Mouse (Mus musculus) stomach, postnatal 0 days (tissue): ENCODE results near the gene Col19a1. TPM values are rescaled to one million over a fixed set of nuclear protein-coding genes. Genes with fewer than 3 reads are reported as not detected.
"Not testable (repeated sequence)": the region's sequence is repeated elsewhere in the genome, so short reads cannot be mapped to it uniquely, and the experiment has no call there.

Experiments used
- ATAC-seq: fragments of 200-750 bp; cut with Nextera tagmentation; 2 replicates; pipeline ENCODE4 v1.8.0; 2017; ENCODE audit not compliant: low FRiP score, low TSS enrichment
- DNase-seq: peaks from one replicate; pipeline ENCODE4 v3.0.0-alpha.2; 2016; ENCODE audit warnings: low spot score
- H3K27ac ChIP-seq: fragments of 300-500 bp; sonication (generic); replicated peaks from 2 replicates; pipeline ENCODE4 v1.5.1; 2014; ENCODE audit warnings: mild to moderate bottlenecking, control low read depth
- H3K27me3 ChIP-seq: fragments of 300-500 bp; sonication (generic); 2 replicates; pipeline ENCODE4 v1.6.1; 2014; ENCODE audit warnings: low read length; ENCODE audit not compliant: control insufficient read depth, insufficient read depth
- H3K36me3 ChIP-seq: fragments of 300-500 bp; sonication (generic); 2 replicates; pipeline ENCODE4 v1.6.1; 2014; ENCODE audit warnings: low read length, mixed read lengths; ENCODE audit not compliant: control insufficient read depth, insufficient read depth
- H3K4me1 ChIP-seq: fragments of 300-500 bp; sonication (generic); replicated peaks from 2 replicates; pipeline ENCODE4 v1.6.1; 2014; ENCODE audit warnings: antibody characterized with exemption; ENCODE audit not compliant: control insufficient read depth, insufficient read depth
- H3K4me2 ChIP-seq: fragments of 300-500 bp; sonication (generic); replicated peaks from 2 replicates; pipeline ENCODE4 v1.6.1; 2014; ENCODE audit warnings: low read depth, mild to moderate bottlenecking, control low read depth, moderate library complexity
- H3K4me3 ChIP-seq: fragments of 300-500 bp; sonication (generic); 2 replicates; pipeline ENCODE4 v1.5.1; 2014; ENCODE audit warnings: low read depth, low read length, control low read depth
- H3K9ac ChIP-seq: fragments of 300-500 bp; sonication (generic); 2 replicates; pipeline ENCODE4 v1.6.1; 2014; ENCODE audit warnings: mild to moderate bottlenecking, low read length, control low read depth, mixed read lengths
- H3K9me3 ChIP-seq: fragments of 300-500 bp; sonication (generic); 2 replicates; pipeline ENCODE4 v1.6.1; 2016; ENCODE audit warnings: low read length; ENCODE audit not compliant: control insufficient read depth
- CTCF ChIP-seq: IDR thresholded peaks from 2 replicates; pipeline ENCODE4 v1.5.1; 2016; ENCODE audit warnings: antibody characterized with exemption, low read depth, mild to moderate bottlenecking, moderate library complexity
- EP300 ChIP-seq: optimal IDR thresholded peaks from 2 replicates; pipeline ENCODE3; 2016; ENCODE audit warnings: antibody characterized with exemption
- WGBS: fragments of 180-500 bp; shearing (Covaris S2); extraction: QIAGEN DNeasy Blood & Tissue Kit; methylation state at CpG from one replicate; pipeline ENCODE4 v1.1.7; 2014; 5-methylcytosine and 5-hydroxymethylcytosine counted together
- polyA plus RNA-seq: library from polyadenylated mRNA; unstranded; fragments of >200 nt; fragmentation: Nextera tagmentation; extraction: Ambion mirVana; gene quantifications from 2 replicates; pipeline ENCODE4 v1.2.1, GENCODE M21; 2015

The Col19a1 gene
- polyA plus RNA-seq, result 3.6 and 4.0 TPM in 2 replicates

- Histone ChIP-seq H3K27me3 (no peaks in the 10 kb centered on the region), H3K9me3 (no peaks in the 10 kb centered on the region), H3K4me1 (no peaks in the 10 kb centered on the region), H3K27ac (0 out of 2 replicates have a peak within 1 kb of the TSS, but pooled peaks have one; percentile 24), H3K4me3 (peak within 1 kb of the TSS; percentile 51), H3K36me3 (no peaks in the 10 kb centered on the region), H3K9ac (peak within 1 kb of the TSS; percentile 58), H3K4me2 (peak within 1 kb of the TSS; percentile 80)
- no peak for TF ChIP-seq CTCF
- TF ChIP-seq EP300, result no peak
- 3% methylated on average over 22 of the region's 22 CpGs for WGBS
- no peak for ATAC-seq
- no peak for DNase-seq
Observed at GRCm38 (mm10) chr1:24587141-24587541, at the start of gene Col19a1. Gene Col19a1, minus strand, starts transcription at chr1:24587472.

GRCm38 (mm10) chr1:24633553-24634132 lies 46.4 kb upstream of the Col19a1 start:
- Histone ChIP-seq H3K27ac (no peak overlapping the region), H3K4me2 (no peak overlapping the region), H3K9ac (no peak overlapping the region), H3K36me3 (no peaks in the 10 kb centered on the region), H3K4me1 (no peaks in the 10 kb centered on the region), H3K9me3 (no peaks in the 10 kb centered on the region), H3K27me3 (no peaks in the 10 kb centered on the region), H3K4me3 (no peak overlapping the region)
- peak; percentile 78 for TF ChIP-seq CTCF
- TF ChIP-seq EP300, result no peak
- no peak for DNase-seq
- no peak for ATAC-seq
- 28% methylated on average over 14 of the region's 14 CpGs for WGBS

GRCm38 (mm10) chr1:24612556-24612955 lies 25.3 kb upstream of the Col19a1 start:
- H3K4me2 ChIP-seq, H3K9ac ChIP-seq, H3K27ac ChIP-seq, H3K36me3 ChIP-seq, ATAC-seq, H3K27me3 ChIP-seq, H3K4me3 ChIP-seq, H3K4me1 ChIP-seq, H3K9me3 ChIP-seq, DNase-seq: not testable (repeated sequence)
- 1% methylated on average over 1 of the region's 2 CpGs for WGBS

GRCm38 (mm10) chr1:24595096-24595495 lies 7.8 kb upstream of the Col19a1 start:
- DNase-seq (no peak), ATAC-seq (no peak)
- Histone ChIP-seq H3K27ac (no peak overlapping the region), H3K9ac (no peak overlapping the region), H3K9me3 (no peaks in the 10 kb centered on the region), H3K4me2 (no peak overlapping the region), H3K4me1 (no peaks in the 10 kb centered on the region), H3K4me3 (no peak overlapping the region), H3K36me3 (no peaks in the 10 kb centered on the region), H3K27me3 (no peaks in the 10 kb centered on the region)
- TF ChIP-seq CTCF, result no peak
- no peak for TF ChIP-seq EP300
- 96% methylated on average over 19 of the region's 19 CpGs for WGBS

- ATAC-seq (0 out of 2 replicates have a peak, but pooled peaks have one; percentile 35), DNase-seq (peak; percentile 29)
- Histone ChIP-seq H3K4me3 (peak overlapping the region; percentile 51), H3K27me3 (no peaks in the 10 kb centered on the region), H3K27ac (0 out of 2 replicates have a peak overlapping the region, but pooled peaks have one; percentile 24), H3K4me2 (peak overlapping the region; percentile 80), H3K9me3 (no peaks in the 10 kb centered on the region), H3K4me1 (no peaks in the 10 kb centered on the region), H3K9ac (peak overlapping the region; percentile 58), H3K36me3 (no peaks in the 10 kb centered on the region)
- under 1% methylated on average over 72 of the region's 72 CpGs for WGBS
- TF ChIP-seq CTCF (peak; percentile 43), EP300 (no peak)
Observed at GRCm38 (mm10) chr1:24586370-24587140, 717 bp downstream of the Col19a1 start.

- Histone ChIP-seq H3K27ac (no peak overlapping the region), H3K27me3 (no peaks in the 10 kb centered on the region), H3K9me3 (no peaks in the 10 kb centered on the region), H3K4me2 (no peak overlapping the region), H3K36me3 (no peaks in the 10 kb centered on the region), H3K4me1 (no peaks in the 10 kb centered on the region), H3K4me3 (no peak overlapping the region), H3K9ac (no peak overlapping the region)
- TF ChIP-seq EP300, result no peak
- no peak for TF ChIP-seq CTCF
- ATAC-seq (no peak), DNase-seq (no peak)
- WGBS, result 62% methylated on average over 8 of the region's 8 CpGs
Observed at GRCm38 (mm10) chr1:24572602-24573001, 14.7 kb downstream of the Col19a1 start.
